Mouse (Mus musculus): ENCODE measurements around the gene Rrm1. TPM values are rescaled to one million over a fixed set of nuclear protein-coding genes. Genes with fewer than 3 reads are reported as not detected.

Rrm1 gene
- polyA plus RNA-seq (2017; shearing (Covaris generic)): 34.1 TPM

GRCm38 (mm10) chr7:102441657-102442391 lies at the start of gene Rrm1:
Gene Rrm1 (plus strand): TSS chr7:102441695.

GRCm38 (mm10) chr7:102481579-102481978 lies 40.1 kb downstream of the Rrm1 start, which contains the start of gene Olfr543:
Gene Olfr543 (minus strand): TSS chr7:102481679.

GRCm38 (mm10) chr7:102488161-102488560 lies 46.7 kb downstream of the Rrm1 start, which contains the start of gene Olfr544:
Gene Olfr544 (minus strand): TSS chr7:102488313.

GRCm38 (mm10) chr7:102499473-102499872 lies 58.0 kb downstream of the Rrm1 start, which contains the start of gene Olfr545:
Gene Olfr545 (minus strand): TSS chr7:102499573.

Other genes with a start within 250 kb of the Rrm1 start
- 29.6 TPM for gene Nup98, start 231.5 kb upstream of the Rrm1 start, polyA plus RNA-seq (2017; shearing (Covaris generic))
- gene Pgap2, start 231.5 kb upstream of the Rrm1 start, polyA plus RNA-seq (2017; shearing (Covaris generic)): 46.9 TPM
- 280 TPM for gene Rhog, start 185.6 kb upstream of the Rrm1 start, polyA plus RNA-seq (2017; shearing (Covaris generic))
- 86.5 TPM for gene Stim1, start 173.9 kb upstream of the Rrm1 start, polyA plus RNA-seq (2017; shearing (Covaris generic))
- gene Olfr543, start 40.0 kb downstream of the Rrm1 start, polyA plus RNA-seq (2017; shearing (Covaris generic)): 0.25 TPM
- 0.07 TPM for gene Olfr544, start 46.6 kb downstream of the Rrm1 start, polyA plus RNA-seq (2017; shearing (Covaris generic))
- gene Olfr545, start 57.9 kb downstream of the Rrm1 start, polyA plus RNA-seq (2017; shearing (Covaris generic)): not detected
- not detected for gene Olfr547, start 93.1 kb downstream of the Rrm1 start, polyA plus RNA-seq (2017; shearing (Covaris generic))
- gene Olfr548-ps1, start 99.2 kb downstream of the Rrm1 start, polyA plus RNA-seq (2017; shearing (Covaris generic)): not detected
- gene Olfr549, start 108.2 kb downstream of the Rrm1 start, polyA plus RNA-seq (2017; shearing (Covaris generic)): not detected
- 94.3 TPM for gene Trim21, start 123.8 kb downstream of the Rrm1 start, polyA plus RNA-seq (2017; shearing (Covaris generic))
- gene Olfr550, start 129.7 kb downstream of the Rrm1 start, polyA plus RNA-seq (2017; shearing (Covaris generic)): 0.04 TPM
- not detected for gene Olfr551, start 150.2 kb downstream of the Rrm1 start, polyA plus RNA-seq (2017; shearing (Covaris generic))
- not detected for gene Olfr552, start 156.1 kb downstream of the Rrm1 start, polyA plus RNA-seq (2017; shearing (Covaris generic))
- not detected for gene Olfr553, start 176.5 kb downstream of the Rrm1 start, polyA plus RNA-seq (2017; shearing (Covaris generic))
- 0.31 TPM for gene Olfr554, start 196.7 kb downstream of the Rrm1 start, polyA plus RNA-seq (2017; shearing (Covaris generic))
- not detected for gene Olfr555, start 217.1 kb downstream of the Rrm1 start, polyA plus RNA-seq (2017; shearing (Covaris generic))
- not detected for gene Olfr556, start 223.2 kb downstream of the Rrm1 start, polyA plus RNA-seq (2017; shearing (Covaris generic))
- gene Trim68, start 245.6 kb downstream of the Rrm1 start, polyA plus RNA-seq (2017; shearing (Covaris generic)): 16.9 TPM

Measured in CD4-positive, CD25-positive, alpha-beta regulatory T cell (primary cell).